In the genomic region with DNA sequence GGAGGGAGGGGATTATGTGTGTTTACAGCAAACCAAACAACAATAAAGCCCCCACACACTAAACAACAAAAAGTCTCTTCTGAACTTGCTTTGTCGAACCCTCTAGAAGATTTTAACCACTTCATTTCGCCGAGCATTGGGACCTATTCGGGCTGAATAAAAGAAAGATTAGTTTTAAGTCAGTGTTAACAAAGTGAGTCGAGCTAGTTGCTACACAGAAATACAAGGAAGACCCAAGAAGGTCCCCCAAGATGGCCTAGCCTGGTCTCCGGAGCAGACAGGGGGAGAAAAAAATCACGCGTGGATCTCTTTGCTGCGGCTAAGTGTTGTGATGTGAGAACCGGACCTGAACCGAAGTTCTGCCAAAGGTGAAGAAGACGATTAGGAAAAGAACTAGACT, we compare ENCODE assay signal across 24 mouse cellular contexts. TPM values are rescaled to one million over a fixed set of nuclear protein-coding genes. Genes with fewer than 3 reads are reported as not detected.
"Had no signal": no experiment of that assay in that cellular context is flagged by ENCODE, and none has a peak within 500 bp of the region (broad histone marks: within the 10 kb centered on the region; RNA-seq: fewer than 3 reads in every experiment).

No protein-coding gene starts in this region.

- DNase-seq: kidney, adult 2 months; kidney, postnatal 25 days; layer of hippocampus, postnatal 36 days; liver, embryonic 13.5 days; lung, adult 2 months; lung, postnatal 14 days; right cerebral cortex, adult 18-20 months; right cerebral cortex, postnatal 14 days; right cerebral cortex, postnatal 4 days; thymus, adult 2 months; thymus, postnatal 14 days; thymus, postnatal 4 days had no signal

- H3K27ac ChIP-seq: kidney, postnatal 0 days; layer of hippocampus, adult 2 months; left cerebral cortex, adult 2 months; liver, embryonic 13.5 days; macrophage; neural tube, embryonic 13.5 days; stomach, postnatal 0 days had no signal

- H3K36me3 ChIP-seq: liver, embryonic 13.5 days; neural tube, embryonic 13.5 days had no signal

- H3K4me3 ChIP-seq: layer of hippocampus, adult 2 months; left cerebral cortex, adult 2 months; liver, embryonic 13.5 days had no signal

- H3K9ac ChIP-seq: liver, embryonic 13.5 days; neural tube, embryonic 13.5 days had no signal

- H3K9me3 ChIP-seq: liver, embryonic 13.5 days; neural tube, embryonic 13.5 days had no signal

- H3K4me2 ChIP-seq: liver, embryonic 13.5 days had no signal

RNA-seq across cellular contexts. Expression of gene Nkx6-1, which starts 3.7 kb away (rescaled TPM):
- total RNA-seq: liver, adult 2 months; megakaryocyte, adult 5-6 weeks; neutrophil, adult 5-6 weeks had no signal
- polyA plus RNA-seq: large intestine, adult 2 months; limb, embryonic 11.5 days; liver, adult 2 months; liver, embryonic 16.5 days; macrophage; thymus, adult 2 months had no signal
